Mouse (Mus musculus) fat pad, adult 2 months (tissue): ENCODE data around the gene Brd1.

ENCODE experiments used
- DNase-seq: peaks from one replicate; pipeline ENCODE4 v3.0.0-alpha.2; 2011; ENCODE audit warnings: low read depth, low spot score; ENCODE audit errors: extremely low read depth

Brd1 gene

GRCm38 (mm10) chr15:88692720-88693119 is 41.3 kb downstream of the Brd1 start:
- DNase-seq, result no peak

- no peak for DNase-seq
Observed at GRCm38 (mm10) chr15:88691129-88691528, 42.9 kb downstream of the Brd1 start.

GRCm38 (mm10) chr15:88688120-88688519 is 45.9 kb downstream of the Brd1 start:
- no peak for DNase-seq

- no peak for DNase-seq
Observed at GRCm38 (mm10) chr15:88686725-88687124, 47.3 kb downstream of the Brd1 start.

DNA sequence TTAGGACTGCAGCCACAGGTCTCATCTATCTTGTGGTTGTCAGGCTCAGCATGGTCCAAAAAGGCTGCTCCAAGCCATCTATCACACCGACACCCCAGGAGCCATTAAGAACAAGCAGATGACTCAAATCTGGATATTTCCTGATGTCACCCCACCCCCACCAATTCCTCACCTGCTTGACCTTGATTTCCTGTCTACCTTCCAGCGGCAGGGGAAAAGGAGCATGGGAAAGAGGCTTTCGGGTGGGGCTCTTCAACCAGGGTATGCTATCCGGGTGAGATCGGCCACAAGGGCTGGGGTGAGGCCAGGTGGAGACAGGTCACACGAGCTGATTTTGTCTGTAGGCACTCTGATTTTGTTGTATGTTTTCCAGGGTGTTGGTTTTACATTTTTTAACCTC is 50.0 kb downstream of the Brd1 start:
- no peak for DNase-seq

GRCm38 (mm10) chr15:88680931-88681330 is 53.1 kb downstream of the Brd1 start:
- no peak for DNase-seq

DNA sequence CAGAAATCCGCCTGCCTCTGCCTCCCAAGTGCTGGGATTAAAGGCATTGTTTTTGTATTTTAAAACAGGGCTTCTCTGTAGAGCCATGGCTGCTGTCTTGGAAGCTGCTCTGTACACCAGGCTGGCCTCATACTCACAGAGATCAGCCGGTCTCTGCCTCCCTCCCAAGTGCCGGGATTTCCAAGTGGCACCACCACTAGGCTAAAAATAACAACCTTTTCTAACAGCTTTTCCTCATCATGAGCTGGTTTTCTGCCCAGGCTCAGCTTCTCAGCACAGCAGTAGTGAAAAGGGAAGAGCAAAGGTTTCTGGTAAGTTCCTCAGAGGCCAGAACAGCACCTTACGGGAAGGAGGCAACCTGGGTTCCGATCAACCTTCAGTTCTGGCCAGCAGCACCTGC is 56.5 kb downstream of the Brd1 start:
- DNase-seq, result no peak

- no peak for DNase-seq
Observed at GRCm38 (mm10) chr15:88675998-88676397, 58.0 kb downstream of the Brd1 start.

GRCm38 (mm10) chr15:88668693-88669092 is 65.3 kb downstream of the Brd1 start:
- no peak for DNase-seq

DNA sequence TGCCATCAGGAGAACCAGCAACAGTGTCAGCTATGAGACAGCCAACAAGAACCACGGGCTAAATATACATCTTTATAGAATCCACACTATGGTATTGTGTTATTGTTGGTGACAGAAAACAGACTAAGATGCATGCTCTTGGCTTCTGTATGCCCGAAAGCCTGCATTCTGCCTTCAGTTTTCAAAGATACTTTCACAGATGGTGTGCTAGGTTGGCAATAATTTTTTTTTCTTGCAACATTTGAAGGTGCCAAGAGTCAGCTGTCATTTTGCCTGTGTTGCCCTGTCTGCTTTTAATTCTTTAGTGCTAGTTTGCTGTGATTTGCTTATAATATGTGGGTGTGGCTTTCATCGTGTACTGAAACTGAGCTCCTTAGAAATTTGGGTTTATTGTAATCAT is 66.4 kb downstream of the Brd1 start:
- DNase-seq, result no peak

GRCm38 (mm10) chr15:88665846-88666245 is 68.2 kb downstream of the Brd1 start:
- no peak for DNase-seq

GRCm38 (mm10) chr15:88663041-88663440 is 71.0 kb downstream of the Brd1 start:
- no peak for DNase-seq

DNA sequence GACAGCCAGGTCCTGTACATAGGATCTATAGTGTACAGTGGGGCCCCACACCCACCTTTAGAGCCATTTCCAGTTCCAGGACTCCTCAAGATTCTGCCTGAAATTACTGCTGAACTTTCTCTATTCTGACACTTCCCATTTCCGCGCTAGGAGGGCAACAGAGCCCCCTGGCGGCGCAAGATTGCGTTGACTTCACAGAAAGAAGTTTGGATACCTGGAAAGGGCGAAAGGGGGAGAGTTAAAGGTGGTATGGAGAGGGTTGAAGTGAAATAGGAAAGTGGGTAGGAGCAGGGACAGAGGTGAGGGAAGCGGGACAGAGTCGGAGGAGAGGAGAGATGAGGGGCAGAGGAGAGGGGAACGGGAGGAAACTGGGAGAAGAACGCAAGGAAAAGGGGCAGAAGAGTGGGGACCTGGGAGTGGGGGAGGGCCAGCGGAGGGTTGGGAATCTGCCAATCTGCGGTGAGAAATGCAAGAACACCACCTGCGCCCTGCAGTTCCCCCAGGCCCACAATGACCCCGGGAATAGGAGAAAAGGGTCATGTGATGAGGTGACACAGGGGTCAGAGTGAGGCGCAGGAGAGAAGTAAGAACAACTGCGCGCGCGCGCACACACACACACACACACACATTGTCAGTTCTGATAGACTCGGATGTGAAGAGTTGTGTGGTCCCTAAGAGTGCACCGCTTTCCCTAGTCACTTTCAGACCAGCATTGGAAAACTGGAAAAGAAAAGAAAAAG is 71.8 kb downstream of the Brd1 start:
- DNase-seq, result no peak

DNA sequence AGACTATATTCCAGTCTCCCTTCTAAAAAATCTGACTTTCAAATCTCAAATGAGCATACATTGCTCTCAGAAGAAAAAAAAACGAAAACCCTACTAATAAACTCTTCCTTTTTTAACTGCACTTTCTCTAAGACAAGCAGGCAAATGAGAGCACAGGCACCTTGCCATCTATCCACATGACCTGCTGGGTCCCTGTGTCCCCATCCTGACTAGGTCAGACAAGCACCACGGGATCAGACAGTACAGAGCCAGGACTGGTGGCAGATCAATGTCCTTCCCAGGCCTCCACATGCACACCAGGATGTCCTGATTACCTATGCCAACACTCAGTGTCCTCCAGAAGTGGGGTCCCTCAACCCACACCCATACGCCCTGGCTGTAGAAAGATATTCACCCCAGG is 72.4 kb downstream of the Brd1 start:
- no peak for DNase-seq

DNA sequence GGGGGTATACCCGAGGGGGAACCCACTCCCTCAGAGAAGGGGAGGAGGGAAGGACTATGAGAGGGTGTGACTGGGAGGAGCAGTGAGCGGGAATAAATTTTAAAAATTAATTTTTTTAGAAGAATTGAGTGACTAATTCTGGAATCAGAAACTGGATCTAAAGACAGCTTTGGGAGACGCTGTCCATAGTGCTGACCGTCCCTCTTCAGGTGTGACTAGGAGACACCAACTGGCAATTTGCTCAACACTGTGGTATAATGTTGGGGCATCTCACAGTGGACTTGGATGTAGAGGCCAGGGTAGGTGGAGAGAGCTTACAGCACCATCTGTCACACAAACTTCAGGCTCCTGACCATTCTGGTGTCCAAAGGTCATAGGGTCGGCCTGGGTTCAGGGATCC is 82.0 kb downstream of the Brd1 start:
- DNase-seq, result no peak

DNA sequence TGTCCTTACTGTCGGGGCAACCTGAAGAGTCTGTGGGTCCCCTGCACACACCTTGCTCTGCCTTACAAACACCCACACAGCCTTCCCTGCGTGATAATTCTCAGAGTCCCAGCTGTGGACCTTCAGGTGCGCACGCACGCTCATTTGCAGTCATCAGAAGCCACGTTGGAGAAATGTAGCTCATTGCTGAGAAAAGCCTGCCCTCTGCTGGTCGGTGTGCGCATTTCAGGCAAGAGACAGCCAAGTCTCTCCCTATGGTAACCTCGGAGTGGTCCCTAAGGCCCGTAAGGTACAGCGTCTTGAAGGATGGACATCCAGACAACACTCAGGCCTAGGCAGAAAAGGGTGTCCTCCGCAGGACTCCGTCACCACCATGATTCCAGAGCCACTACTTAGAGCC is 83.0 kb downstream of the Brd1 start:
- no peak for DNase-seq
